Mouse (Mus musculus): ENCODE data around the gene Nlrc5.

Nlrc5 gene

GRCm38 (mm10) chr8:94469656-94470055, 35.5 kb downstream of the Nlrc5 start:
- no peak for DNase-seq (ENCODE audit: low spot score in 2 of 2)

GRCm38 (mm10) chr8:94470794-94471193, 36.6 kb downstream of the Nlrc5 start:
- DNase-seq (ENCODE audit: low spot score in 2 of 2) = no peak

GRCm38 (mm10) chr8:94471281-94471680, 37.1 kb downstream of the Nlrc5 start:
- DNase-seq (ENCODE audit: low spot score in 2 of 2) = no peak

GRCm38 (mm10) chr8:94472741-94473140, 38.6 kb downstream of the Nlrc5 start:
- DNase-seq (ENCODE audit: low spot score in 2 of 2) = no peak

- DNase-seq (ENCODE audit: low spot score in 2 of 2) = no peak
These were observed 39.3 kb downstream of the Nlrc5 start for GRCm38 (mm10) chr8:94473431-94473830.

GRCm38 (mm10) chr8:94475786-94476185, 41.6 kb downstream of the Nlrc5 start:
- DNase-seq (ENCODE audit: low spot score in 2 of 2) = no peak

GRCm38 (mm10) chr8:94476846-94477245, 42.7 kb downstream of the Nlrc5 start:
- DNase-seq (ENCODE audit: low spot score in 2 of 2) = no peak

GRCm38 (mm10) chr8:94482051-94482450, 47.9 kb downstream of the Nlrc5 start:
- no peak for DNase-seq (ENCODE audit: low spot score in 2 of 2)

- DNase-seq (ENCODE audit: low spot score in 2 of 2) = no peak
These were observed 51.1 kb downstream of the Nlrc5 start for GRCm38 (mm10) chr8:94485288-94485687.

- DNase-seq (ENCODE audit: low spot score in 2 of 2) = peak in 1 of 2 experiments; percentile 24
These were observed 51.7 kb downstream of the Nlrc5 start for GRCm38 (mm10) chr8:94485882-94486281.

GRCm38 (mm10) chr8:94488016-94488415, 53.9 kb downstream of the Nlrc5 start:
- no peak for DNase-seq (ENCODE audit: low spot score in 2 of 2)

GRCm38 (mm10) chr8:94489809-94490483, 55.8 kb downstream of the Nlrc5 start:
- no peak for DNase-seq (ENCODE audit: low spot score in 2 of 2)

- peak; percentile 74 to 91 for DNase-seq (ENCODE audit: low spot score in 2 of 2)
These were observed 58.0 kb downstream of the Nlrc5 start for GRCm38 (mm10) chr8:94492021-94492681.

GRCm38 (mm10) chr8:94493240-94493639, 59.1 kb downstream of the Nlrc5 start:
- DNase-seq (ENCODE audit: low spot score in 2 of 2) = no peak

- no peak for DNase-seq (ENCODE audit: low spot score in 2 of 2)
These were observed 81.5 kb downstream of the Nlrc5 start for GRCm38 (mm10) chr8:94515430-94516208.

GRCm38 (mm10) chr8:94516209-94516593, 82.0 kb downstream of the Nlrc5 start:
- DNase-seq (ENCODE audit: low spot score in 2 of 2) = no peak

- DNase-seq (ENCODE audit: low spot score in 2 of 2) = no peak
These were observed 82.6 kb downstream of the Nlrc5 start for GRCm38 (mm10) chr8:94516766-94517165.

GRCm38 (mm10) chr8:94518331-94518730, 84.2 kb downstream of the Nlrc5 start:
- DNase-seq (ENCODE audit: low spot score in 2 of 2) = no peak

GRCm38 (mm10) chr8:94519021-94519420, 84.9 kb downstream of the Nlrc5 start:
- no peak for DNase-seq (ENCODE audit: low spot score in 2 of 2)

GRCm38 (mm10) chr8:94521481-94521880, 87.3 kb downstream of the Nlrc5 start:
- no peak for DNase-seq (ENCODE audit: low spot score in 2 of 2)

GRCm38 (mm10) chr8:94522482-94522881, 88.3 kb downstream of the Nlrc5 start:
- no peak for DNase-seq (ENCODE audit: low spot score in 2 of 2)

GRCm38 (mm10) chr8:94524554-94524953, 90.4 kb downstream of the Nlrc5 start:
- DNase-seq (ENCODE audit: low spot score in 2 of 2) = no peak

GRCm38 (mm10) chr8:94527178-94527577, 93.0 kb downstream of the Nlrc5 start:
- DNase-seq (ENCODE audit: low spot score in 2 of 2) = no peak

Measured in spleen, postnatal 4 days (tissue).